Mouse (Mus musculus) heart, postnatal 0 days (tissue): ENCODE data around the gene Gm609.

Experiments
- CTCF ChIP-seq: IDR thresholded peaks from 2 replicates; pipeline ENCODE4 v1.5.1; 2016; ENCODE audit warnings: antibody characterized with exemption, control low read depth, low read depth
- EP300 ChIP-seq: IDR thresholded peaks from 2 replicates; pipeline ENCODE4 v1.6.1; 2016; ENCODE audit warnings: antibody characterized with exemption, low read depth

DNA sequence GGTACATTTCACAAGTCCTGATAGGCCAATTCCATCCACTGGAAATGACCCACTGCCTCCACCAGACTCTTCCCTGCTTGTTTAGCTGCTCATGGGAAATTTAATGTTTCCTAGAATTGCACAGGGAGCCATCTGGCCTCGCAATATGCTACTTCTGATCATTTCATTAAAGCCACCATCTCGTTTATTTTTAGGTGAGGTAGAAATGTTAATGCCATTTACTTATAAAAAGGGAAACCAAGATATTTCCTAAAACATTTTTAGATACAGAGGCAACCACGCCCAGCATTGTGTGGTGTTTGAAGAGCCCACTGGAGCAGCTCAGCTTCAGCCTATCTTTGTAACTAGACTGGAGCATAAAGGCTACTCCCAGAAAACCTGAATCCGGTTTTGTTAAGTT lies 116.5 kb downstream of the Gm609 start:
- TF ChIP-seq CTCF (no peak), EP300 (no peak)
